Mouse (Mus musculus) forebrain, embryonic 15.5 days (tissue): ENCODE data around the gene Bscl2. TPM values are rescaled to one million over a fixed set of nuclear protein-coding genes. Genes with fewer than 3 reads are reported as not detected.
"Not testable (repeated sequence)": the region's sequence is repeated elsewhere in the genome, so short reads cannot be mapped to it uniquely, and the experiment has no call there.

Source experiments
- ATAC-seq: fragments of 200-750 bp; cut with Nextera tagmentation; replicated peaks from 2 replicates; pipeline ENCODE4 v1.8.0; 2017; ENCODE audit warnings: mild to moderate bottlenecking, moderate TSS enrichment, moderate library complexity
- H3K27ac ChIP-seq: fragments of 300-500 bp; sonication (generic); replicated peaks from 2 replicates; pipeline ENCODE4 v1.5.1; 2015; ENCODE audit warnings: mild to moderate bottlenecking, inconsistent platforms
- H3K27me3 ChIP-seq: fragments of 300-500 bp; sonication (generic); 2 replicates; pipeline ENCODE4 v1.6.1; 2015; ENCODE audit warnings: inconsistent platforms
- H3K36me3 ChIP-seq: fragments of 300-500 bp; sonication (generic); 2 replicates; pipeline ENCODE4 v1.6.1; 2015; ENCODE audit warnings: mild to moderate bottlenecking, inconsistent platforms
- H3K4me1 ChIP-seq: fragments of 300-500 bp; sonication (generic); 2 replicates; pipeline ENCODE4 v1.6.1; 2015; ENCODE audit warnings: inconsistent platforms
- H3K4me2 ChIP-seq: fragments of 300-500 bp; sonication (generic); replicated peaks from 2 replicates; pipeline ENCODE4 v1.6.1; 2015; ENCODE audit warnings: mild to moderate bottlenecking, inconsistent platforms
- H3K4me3 ChIP-seq: fragments of 300-500 bp; sonication (generic); 2 replicates; pipeline ENCODE4 v1.5.1; 2015; ENCODE audit warnings: mild to moderate bottlenecking, inconsistent platforms
- H3K9ac ChIP-seq: fragments of 300-500 bp; sonication (generic); replicated peaks from 2 replicates; pipeline ENCODE4 v1.6.1; 2015; ENCODE audit warnings: mild to moderate bottlenecking, inconsistent platforms
- H3K9me3 ChIP-seq: fragments of 300-500 bp; sonication (generic); 2 replicates; pipeline ENCODE4 v1.6.1; 2016; ENCODE audit warnings: inconsistent platforms
- WGBS: fragments of 180-500 bp; shearing (Covaris S2); methylation state at CpG from one replicate; pipeline ENCODE4 v1.1.7; 2015; ENCODE audit warnings: mixed read lengths; 5-methylcytosine and 5-hydroxymethylcytosine counted together
- polyA plus RNA-seq: library from polyadenylated mRNA; unstranded; fragments of >200 nt; fragmentation: Nextera tagmentation; extraction: Ambion mirVana; gene quantifications from 2 replicates; pipeline ENCODE4 v1.2.1, GENCODE M21; 2015

Gene Bscl2
- polyA plus RNA-seq, 1 experiment from 2014 or later = 80.7 TPM

DNA sequence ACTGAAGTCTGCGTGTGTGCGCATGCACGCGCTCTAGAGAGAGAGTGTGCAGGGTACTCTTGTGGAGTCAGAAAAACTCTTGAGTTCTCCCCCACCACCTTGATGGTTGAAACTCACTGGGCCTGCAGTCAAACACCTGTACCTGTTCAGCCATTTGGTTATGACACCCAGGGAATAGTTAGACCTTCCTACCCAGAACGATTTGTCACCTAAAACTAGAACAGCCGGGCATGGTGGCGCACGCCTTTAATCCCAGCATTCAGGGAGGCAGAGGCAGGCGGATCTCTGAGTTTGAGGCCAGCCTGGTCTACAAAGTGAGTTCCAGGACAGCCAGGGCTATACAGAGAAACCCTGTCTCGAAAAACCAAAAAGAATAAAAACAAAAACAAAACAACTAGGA, 940 bp upstream of the Bscl2 start:
- H3K27me3 ChIP-seq, H3K9me3 ChIP-seq, ATAC-seq, H3K4me3 ChIP-seq, H3K9ac ChIP-seq: not testable (repeated sequence)
- WGBS = 97% methylated on average over 10 of the region's 10 CpGs
- Histone ChIP-seq H3K27ac (peak overlapping the region; percentile 98; the same call in 1 of the 2 replicates), H3K36me3 (peaks cover 44% of the 10 kb centered on the region), H3K4me2 (peak overlapping the region; percentile 71; the same call in 1 of the 2 replicates), H3K4me1 (peaks cover 23% of the 10 kb centered on the region)

DNA sequence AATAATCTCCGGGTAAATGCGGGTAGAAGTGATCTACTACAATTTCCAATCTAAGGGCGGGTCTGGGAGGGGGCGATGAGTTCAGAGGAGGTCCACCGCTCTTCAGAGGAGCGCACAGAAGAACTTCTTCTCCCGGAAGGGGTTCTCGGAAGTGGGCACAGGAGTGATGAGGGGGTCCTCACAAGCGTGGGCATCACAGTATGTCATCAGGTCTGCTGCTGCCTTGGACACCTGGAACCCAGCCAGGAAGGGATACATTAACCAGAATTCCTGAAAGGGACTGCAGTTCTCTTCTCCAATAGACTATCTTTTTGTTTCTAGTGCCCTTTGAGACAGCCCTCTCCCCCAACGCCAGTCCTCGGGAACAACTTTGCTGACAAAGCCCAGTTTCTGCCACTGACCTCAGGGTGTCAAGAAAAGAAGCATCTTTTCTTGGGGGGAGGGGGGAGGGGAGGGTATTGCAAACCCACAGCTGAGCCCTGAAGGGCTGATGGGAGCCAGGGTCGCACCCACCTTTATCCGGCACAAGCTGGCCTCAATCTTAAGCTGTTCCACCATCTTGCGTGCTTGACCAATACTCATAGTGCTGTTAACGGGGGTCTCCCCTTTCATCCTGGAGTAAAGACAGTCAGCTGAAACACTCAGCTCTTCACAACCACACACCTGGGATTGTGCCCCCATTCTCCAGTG, 919 bp downstream of the Bscl2 start:
- 8% methylated on average over 15 of the region's 15 CpGs for WGBS
- peak overlapping the region; percentile 75 for H3K9ac ChIP-seq
- peak overlapping the region; percentile 98 for H3K27ac ChIP-seq
- H3K4me1 ChIP-seq = peaks cover 25% of the 10 kb centered on the region
- H3K9me3 ChIP-seq = no peaks in the 10 kb centered on the region
- peaks cover 37% of the 10 kb centered on the region for H3K36me3 ChIP-seq
- ATAC-seq = peak; percentile 5; the same call in 1 of the 2 replicates
- H3K27me3 ChIP-seq = no peaks in the 10 kb centered on the region
- H3K4me3 ChIP-seq = peak overlapping the region; percentile 60
- H3K4me2 ChIP-seq = peak overlapping the region; percentile 71

DNA sequence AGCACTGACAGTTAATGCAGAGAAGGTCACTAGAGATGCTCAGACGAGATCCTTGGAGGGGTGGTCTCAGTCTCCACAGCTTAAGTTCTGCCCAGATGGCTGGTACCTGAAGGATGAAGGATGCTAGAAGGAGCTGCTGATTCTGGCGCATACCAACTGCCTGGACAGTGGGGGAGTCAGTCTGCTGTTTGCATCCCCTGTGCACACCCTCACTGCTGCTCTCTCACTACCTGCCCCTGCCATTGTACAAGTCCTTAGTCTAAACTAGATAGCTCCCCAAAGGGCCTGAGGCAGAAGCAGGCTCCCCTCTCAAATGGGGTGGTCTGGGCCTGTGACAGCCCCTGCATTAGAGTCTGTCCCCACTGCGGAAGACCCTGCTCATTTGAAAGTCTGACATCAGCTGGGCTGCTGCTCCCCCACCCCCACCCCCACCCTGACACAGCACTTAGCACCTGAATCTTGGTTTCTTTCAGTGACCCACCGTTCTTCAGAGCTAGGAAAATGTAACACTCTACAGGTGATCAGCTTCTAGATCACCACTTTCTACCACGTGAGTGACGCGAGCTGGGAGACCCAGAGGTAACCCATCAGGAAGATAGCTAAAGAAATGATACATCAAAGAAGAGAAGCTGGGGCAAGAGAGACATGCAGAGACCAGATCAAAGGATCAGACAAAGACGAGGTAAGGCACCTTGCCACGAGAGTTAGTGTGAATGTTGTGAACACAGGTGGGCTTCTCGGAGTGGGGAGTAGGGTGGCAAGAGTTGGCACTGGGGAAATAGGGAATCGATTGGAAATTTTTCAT, 2.0 kb downstream of the Bscl2 start, which contains the start of gene Gng3:
Gng3 (minus strand) TSS at position 92 of the 805 bp plus-strand sequence.
- H3K9me3 ChIP-seq = no peaks in the 10 kb centered on the region
- peak; percentile 85 for ATAC-seq
- WGBS = 27% methylated on average over 11 of the region's 11 CpGs
- H3K4me2 ChIP-seq = peak within 1 kb of the TSS; percentile 71
- H3K4me1 ChIP-seq = peaks cover 25% of the 10 kb centered on the region
- peaks cover 26% of the 10 kb centered on the region for H3K36me3 ChIP-seq
- H3K27me3 ChIP-seq = no peaks in the 10 kb centered on the region
- H3K4me3 ChIP-seq = peak within 1 kb of the TSS; percentile 60
- peak within 1 kb of the TSS; percentile 75 for H3K9ac ChIP-seq
- peak within 1 kb of the TSS; percentile 98 for H3K27ac ChIP-seq

DNA sequence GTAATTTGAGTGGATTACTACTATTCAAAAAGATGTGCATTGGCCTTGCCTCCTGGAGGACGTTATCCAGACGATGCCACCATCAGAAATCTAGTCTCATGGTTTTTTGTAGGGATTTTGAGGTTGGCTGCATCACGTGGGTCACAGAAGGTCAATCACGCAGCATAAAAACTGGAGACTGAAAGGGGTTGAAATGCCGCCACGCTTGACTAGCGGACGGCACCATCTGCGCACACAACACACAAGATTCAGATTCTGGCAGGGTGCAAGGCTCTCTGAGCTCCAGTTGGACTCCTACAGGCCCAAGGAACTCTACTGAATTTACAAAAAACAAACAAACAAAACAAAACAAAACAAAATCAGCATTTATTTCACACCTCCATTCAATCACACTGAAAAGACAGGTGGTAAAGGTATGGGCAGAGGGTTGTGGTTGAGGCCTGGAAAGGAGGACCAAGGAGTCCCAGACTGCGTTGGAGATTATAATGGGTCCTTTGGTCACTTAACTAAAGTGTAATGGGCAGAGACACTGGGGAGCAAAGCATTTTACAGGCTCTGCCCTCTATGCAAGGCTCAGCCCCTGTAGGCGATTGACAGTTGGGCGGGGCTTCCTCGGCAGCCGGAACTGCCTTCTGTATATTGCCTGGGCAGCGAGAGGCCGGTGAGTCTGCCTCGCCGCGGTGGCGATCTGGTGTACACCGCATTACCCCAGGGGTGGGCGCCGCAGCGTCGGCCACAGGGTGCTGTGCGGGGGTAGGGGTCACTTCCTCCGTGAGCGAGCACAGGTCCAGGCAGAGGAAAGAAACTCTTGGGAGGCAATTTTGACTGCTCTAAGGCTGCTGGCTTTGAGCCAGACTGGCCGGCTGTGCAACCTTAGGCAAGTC, 2.9 kb downstream of the Bscl2 start:
- peak; percentile 32 for ATAC-seq
- Histone ChIP-seq H3K27ac (peak overlapping the region; percentile 98), H3K27me3 (no peaks in the 10 kb centered on the region), H3K4me2 (peak overlapping the region; percentile 71), H3K4me3 (peak overlapping the region; percentile 60), H3K4me1 (peaks cover 25% of the 10 kb centered on the region), H3K9ac (peak overlapping the region; percentile 75), H3K36me3 (peaks cover 18% of the 10 kb centered on the region), H3K9me3 (no peaks in the 10 kb centered on the region)
- 13% methylated on average over 29 of the region's 29 CpGs for WGBS

DNA sequence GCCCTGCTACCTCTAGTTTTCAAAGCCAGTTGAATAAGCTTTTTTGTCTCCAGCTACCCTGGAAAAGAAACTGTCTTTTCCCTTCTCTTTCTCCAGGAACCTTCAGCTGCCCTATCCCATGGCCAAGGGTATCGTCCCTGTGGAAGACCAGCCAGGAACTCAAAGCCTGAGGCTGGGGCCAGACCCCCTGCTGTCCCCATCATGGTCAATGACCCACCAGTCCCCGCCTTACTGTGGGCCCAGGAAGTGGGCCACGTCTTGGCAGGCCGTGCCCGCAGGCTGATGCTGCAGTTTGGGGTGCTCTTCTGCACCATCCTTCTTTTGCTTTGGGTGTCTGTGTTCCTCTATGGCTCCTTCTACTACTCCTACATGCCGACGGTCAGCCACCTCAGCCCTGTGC, 3.7 kb downstream of the Bscl2 start:
- Histone ChIP-seq H3K4me3 (peak overlapping the region; percentile 60), H3K4me2 (peak overlapping the region; percentile 71), H3K27me3 (no peaks in the 10 kb centered on the region), H3K9me3 (no peaks in the 10 kb centered on the region), H3K9ac (peak overlapping the region; percentile 75; the same call in 1 of the 2 replicates), H3K36me3 (peaks cover 22% of the 10 kb centered on the region), H3K27ac (no peak overlapping the region; the same call in 1 of the 2 replicates), H3K4me1 (peaks cover 25% of the 10 kb centered on the region)
- no peak for ATAC-seq
- WGBS = 94% methylated on average over 7 of the region's 7 CpGs

DNA sequence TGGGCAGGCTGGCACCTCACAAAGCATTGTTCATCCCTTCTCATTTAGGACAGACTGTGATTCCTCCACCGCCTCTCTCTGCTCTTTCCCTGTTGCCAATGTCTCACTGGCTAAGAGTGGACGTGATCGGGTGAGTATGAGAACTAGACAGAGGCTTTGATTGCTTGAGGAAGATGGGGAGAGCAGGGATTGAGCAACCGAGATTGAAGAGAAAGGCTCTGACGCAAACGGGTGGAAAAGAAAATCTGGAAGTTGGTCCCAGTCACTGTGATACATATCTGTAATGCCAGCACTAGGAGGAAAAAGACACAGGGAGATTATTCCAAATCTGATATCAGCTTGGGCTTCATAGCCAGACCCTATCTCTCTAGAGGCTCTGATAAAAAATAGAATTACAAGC, 5.7 kb downstream of the Bscl2 start:
- H3K4me3 ChIP-seq = no peak overlapping the region
- no peak for ATAC-seq
- WGBS = 91% methylated on average over 6 of the region's 6 CpGs
- no peaks in the 10 kb centered on the region for H3K9me3 ChIP-seq
- H3K4me1 ChIP-seq = peaks cover 25% of the 10 kb centered on the region
- no peak overlapping the region for H3K9ac ChIP-seq
- H3K4me2 ChIP-seq = no peak overlapping the region
- H3K27ac ChIP-seq = no peak overlapping the region
- H3K27me3 ChIP-seq = no peaks in the 10 kb centered on the region
- H3K36me3 ChIP-seq = peaks cover 38% of the 10 kb centered on the region

DNA sequence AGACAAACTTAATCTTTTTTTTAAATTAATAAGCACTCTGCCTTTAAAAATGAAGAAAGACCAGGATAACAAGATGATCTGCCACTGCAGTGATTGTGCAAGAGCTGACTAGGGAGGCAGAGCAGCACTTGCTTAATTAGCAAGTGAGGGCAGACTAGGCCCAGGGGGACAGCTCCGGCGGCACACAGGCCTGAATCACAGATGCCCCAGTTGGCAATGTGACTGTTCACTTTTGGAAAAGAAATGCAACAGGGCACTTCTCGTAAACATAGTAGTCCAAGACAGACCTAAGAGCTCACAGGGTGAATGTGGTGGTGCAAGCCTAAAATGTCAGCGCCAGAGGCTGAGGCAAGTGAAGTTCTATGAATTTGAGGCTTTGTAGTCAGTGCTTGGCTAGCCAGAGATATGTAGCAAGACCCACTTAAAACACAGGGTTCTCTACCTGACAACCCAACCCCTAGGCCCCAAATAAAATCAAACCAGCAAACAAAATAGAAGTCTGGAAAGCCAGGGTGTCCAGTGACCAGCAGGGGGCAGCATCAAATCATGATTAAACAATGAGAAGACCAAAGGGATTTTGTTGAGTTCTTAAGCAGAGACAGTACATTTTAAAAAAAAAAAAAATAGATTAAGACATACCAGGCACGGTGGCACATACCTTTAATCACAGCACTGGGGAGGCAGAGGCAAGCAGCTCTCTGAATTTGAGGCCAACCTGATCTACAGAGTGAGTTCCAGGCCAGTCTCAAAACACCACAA, 7.3 kb downstream of the Bscl2 start:
- WGBS = 55% methylated on average over 5 of the region's 5 CpGs
- H3K27me3 ChIP-seq = no peaks in the 10 kb centered on the region
- no peak overlapping the region for H3K27ac ChIP-seq
- no peak overlapping the region for H3K4me2 ChIP-seq
- no peak for ATAC-seq
- H3K4me1 ChIP-seq = peaks cover 20% of the 10 kb centered on the region
- H3K36me3 ChIP-seq = peaks cover 50% of the 10 kb centered on the region
- no peak overlapping the region for H3K9ac ChIP-seq
- H3K9me3 ChIP-seq = no peaks in the 10 kb centered on the region
- H3K4me3 ChIP-seq = no peak overlapping the region

DNA sequence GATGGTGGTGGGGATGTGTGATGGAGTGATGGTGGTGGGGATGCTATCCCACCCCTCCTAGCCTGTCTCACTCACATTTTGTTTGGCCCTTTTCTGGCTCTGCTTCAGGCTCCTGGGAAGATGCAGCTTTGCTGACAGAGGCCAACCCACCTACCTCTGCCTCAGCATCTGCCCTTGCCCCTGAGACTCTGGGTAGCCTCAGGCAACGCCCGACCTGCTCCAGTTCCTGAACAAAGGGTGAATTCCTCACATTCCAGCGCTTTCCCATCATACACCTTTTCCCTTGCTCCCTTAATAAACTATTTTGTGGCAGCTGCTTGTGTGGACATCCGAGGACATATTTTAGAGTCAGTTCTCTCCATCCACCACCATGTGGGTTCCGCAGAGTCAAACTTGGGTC, 11.1 kb downstream of the Bscl2 start:
- no peak for ATAC-seq
- Histone ChIP-seq H3K36me3 (peaks cover 40% of the 10 kb centered on the region), H3K27ac (no peak overlapping the region), H3K9me3 (no peaks in the 10 kb centered on the region), H3K27me3 (no peaks in the 10 kb centered on the region), H3K4me1 (no peaks in the 10 kb centered on the region), H3K4me3 (no peak overlapping the region), H3K4me2 (no peak overlapping the region), H3K9ac (no peak overlapping the region)
- WGBS = 86% methylated on average over 5 of the region's 5 CpGs

DNA sequence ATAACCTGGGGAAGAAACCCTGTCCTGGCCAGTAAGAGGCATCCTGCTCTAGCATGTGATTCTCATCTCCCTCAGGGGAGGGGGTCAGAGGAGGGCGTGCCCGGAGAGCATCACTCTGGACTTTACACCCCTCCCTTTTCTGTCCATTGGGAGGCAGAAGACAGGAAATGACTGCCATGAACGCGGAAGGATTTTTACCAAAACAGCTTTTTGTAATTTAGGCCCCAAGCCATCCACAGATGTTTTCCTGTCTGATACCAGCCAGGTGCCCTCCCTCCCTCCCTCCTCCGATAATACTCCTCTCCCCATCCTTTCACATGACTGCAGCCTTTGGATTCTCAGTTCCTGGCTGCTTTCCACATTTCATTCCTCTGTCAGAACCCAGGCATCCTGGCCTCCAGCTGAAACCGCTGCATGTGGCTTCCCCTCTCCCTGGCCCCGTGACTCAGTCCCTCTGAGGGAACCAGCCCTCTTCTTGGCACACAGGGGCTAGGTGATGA, 13.2 kb downstream of the Bscl2 start, which contains the start of gene Lrrn4cl:
Lrrn4cl (plus strand) TSS at position 367 of the 500 bp plus-strand sequence.
- no peak for ATAC-seq
- Histone ChIP-seq H3K4me3 (no peak within 1 kb of the TSS), H3K36me3 (peaks cover 37% of the 10 kb centered on the region), H3K4me2 (no peak within 1 kb of the TSS), H3K27ac (no peak within 1 kb of the TSS), H3K27me3 (no peaks in the 10 kb centered on the region), H3K9ac (no peak within 1 kb of the TSS), H3K4me1 (no peaks in the 10 kb centered on the region), H3K9me3 (no peaks in the 10 kb centered on the region)
- WGBS = 43% methylated on average over 7 of the region's 7 CpGs

DNA sequence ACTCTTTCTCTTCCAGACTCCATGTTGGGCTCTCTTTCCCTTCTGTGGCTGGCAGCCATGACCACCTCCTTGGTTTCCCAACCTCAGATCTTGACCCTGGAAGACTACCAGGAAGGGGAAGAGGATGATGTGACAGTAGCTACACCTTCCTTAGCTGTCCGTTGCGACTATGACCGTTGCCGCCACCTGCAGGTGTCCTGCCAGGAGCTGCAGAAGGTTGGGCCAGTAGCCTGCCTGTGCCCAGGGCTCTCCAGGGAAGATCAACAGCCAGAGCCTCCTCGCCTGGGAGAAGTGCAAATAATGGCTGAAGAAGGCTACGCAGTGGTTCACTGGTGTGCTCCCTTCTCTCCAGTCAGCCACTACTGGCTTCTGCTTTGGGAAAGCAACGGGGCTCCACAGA, 14.4 kb downstream of the Bscl2 start:
- H3K9ac ChIP-seq = no peak overlapping the region
- H3K27ac ChIP-seq = no peak overlapping the region
- ATAC-seq = no peak
- no peak overlapping the region for H3K4me2 ChIP-seq
- peaks cover 25% of the 10 kb centered on the region for H3K36me3 ChIP-seq
- H3K4me1 ChIP-seq = no peaks in the 10 kb centered on the region
- H3K4me3 ChIP-seq = no peak overlapping the region
- H3K27me3 ChIP-seq = no peaks in the 10 kb centered on the region
- H3K9me3 ChIP-seq = no peaks in the 10 kb centered on the region
- 45% methylated on average over 7 of the region's 7 CpGs for WGBS
